Mouse (Mus musculus): ENCODE measurements around the gene Dock6.

- TF ChIP-seq CTCF (IDR thresholded peaks at IDR 0.05; ENCODE audit: low read depth, low read length) (no peak), POLR2AphosphoS5 (IDR thresholded peaks at IDR 0.05; ENCODE audit: insufficient replicate concordance, low read depth, low read length) (no peak), TAL1 (conservative IDR thresholded peaks at IDR 0.05; ENCODE audit: low read depth, low read length) (no peak), GATA1 (IDR thresholded peaks at IDR 0.05; ENCODE audit: borderline replicate concordance, low read length) (no peak)
Measured at GRCm38 (mm10) chr9:21796259-21796658, 56.2 kb downstream of the Dock6 start.
